Comparison of ENCODE assay signal across 13 mouse cellular contexts in genomic region chr16:30263156-30263555, GRCm38 (mm10). TPM values are rescaled to one million over a fixed set of nuclear protein-coding genes. Genes with fewer than 3 reads are reported as not detected.
"Had no signal": no experiment of that assay in that cellular context is flagged by ENCODE, and none has a peak within 500 bp of the region (broad histone marks: within the 10 kb centered on the region; RNA-seq: fewer than 3 reads in every experiment).

No protein-coding gene starts in this region.

- H3K4me2 ChIP-seq: limb, embryonic 12.5 days; liver, embryonic 15.5 days; lung, embryonic 14.5 days; midbrain, embryonic 12.5 days; neural tube, embryonic 15.5 days had no signal

- H3K4me1 ChIP-seq: limb, embryonic 12.5 days; midbrain, embryonic 12.5 days; neural tube, embryonic 15.5 days had no signal

- H3K9ac ChIP-seq: limb, embryonic 12.5 days; liver, embryonic 15.5 days; lung, embryonic 14.5 days; midbrain, embryonic 12.5 days; neural tube, embryonic 15.5 days had no signal

- H3K27ac ChIP-seq: left cerebral cortex, adult 2 months; limb, embryonic 12.5 days; liver, embryonic 15.5 days; macrophage; midbrain, embryonic 12.5 days; neural tube, embryonic 15.5 days had no signal

- H3K9me3 ChIP-seq: limb, embryonic 12.5 days; liver, embryonic 15.5 days; midbrain, embryonic 12.5 days; neural tube, embryonic 15.5 days had no signal

- H3K27me3 ChIP-seq: limb, embryonic 12.5 days; liver, embryonic 15.5 days had no signal

- H3K36me3 ChIP-seq: limb, embryonic 12.5 days; liver, embryonic 15.5 days; midbrain, embryonic 12.5 days; neural tube, embryonic 15.5 days had no signal

- H3K4me3 ChIP-seq: left cerebral cortex, adult 2 months; limb, embryonic 12.5 days; liver, embryonic 15.5 days; megakaryocyte, embryonic 14.5 days; midbrain, embryonic 12.5 days; neural tube, embryonic 15.5 days had no signal

RNA-seq across cellular contexts. Expression of gene Cpn2, which starts 4.1 kb away (rescaled TPM):
- polyA plus RNA-seq: kidney, embryonic 16.5 days; limb, embryonic 12.5 days; lung, embryonic 14.5 days; macrophage; midbrain, embryonic 12.5 days; midbrain, postnatal 0 days; neural tube, embryonic 11.5 days; neural tube, embryonic 15.5 days; thymus, postnatal 0 days had no signal

RNA-seq across cellular contexts. Expression of gene Lrrc15, which starts 19.9 kb away (rescaled TPM):
- polyA plus RNA-seq: macrophage; small intestine, adult 2 months had no signal
